Mouse (Mus musculus): Measurements from ENCODE around the gene Cnnm2.

DNA sequence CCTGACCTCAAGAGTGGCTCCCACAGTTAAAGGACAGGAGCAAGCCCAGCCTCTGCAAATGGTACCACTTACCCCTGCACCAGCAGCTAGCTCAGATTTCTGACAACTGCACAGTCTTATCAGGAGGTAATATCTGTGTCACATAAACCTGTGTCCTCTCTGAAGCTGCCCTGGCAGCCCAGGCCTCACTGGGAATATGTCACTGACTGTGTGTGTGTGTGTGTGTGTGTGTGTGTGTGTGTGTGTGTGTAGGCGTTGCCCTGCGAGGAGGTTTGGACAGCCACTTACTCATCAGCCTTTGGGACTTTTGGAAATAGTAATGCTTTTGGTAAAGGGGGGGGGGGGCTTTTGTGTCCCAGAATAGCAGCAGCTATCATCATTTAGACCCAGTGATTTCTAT is 81.6 kb downstream of the Cnnm2 start:
- TF ChIP-seq CTCF (IDR thresholded peaks at IDR 0.05; ENCODE audit: low read depth, low read length) (no peak), POLR2A (IDR thresholded peaks at IDR 0.05; ENCODE audit: extremely low read depth, insufficient read depth, low read length) (no peak)
